Mouse (Mus musculus) ES-E14 (cell line): Measurements from ENCODE around the gene Nr4a1.

Source experiments
- CHD2 ChIP-seq: IDR thresholded peaks from 2 replicates; pipeline ENCODE4 v1.6.1; 2014; ENCODE audit warnings: mild to moderate bottlenecking, low read depth, low read length, inconsistent platforms
- HCFC1 ChIP-seq: IDR thresholded peaks from 2 replicates; pipeline ENCODE4 v1.6.1; 2012; ENCODE audit warnings: low read length, inconsistent platforms, borderline replicate concordance; ENCODE audit not compliant: insufficient read depth
- ZC3H11A ChIP-seq: IDR thresholded peaks from 2 replicates; pipeline ENCODE4 v1.6.1; 2012; ENCODE audit warnings: low read depth, mild to moderate bottlenecking, inconsistent platforms, low read length, borderline replicate concordance

GRCm38 (mm10) chr15:101315378-101315777 is 61.3 kb downstream of the Nr4a1 start:
- no peak for TF ChIP-seq ZC3H11A
- no peak for TF ChIP-seq CHD2
- no peak for TF ChIP-seq HCFC1
